Comparison of ENCODE assay signal across 10 mouse cellular contexts in the genomic region with DNA sequence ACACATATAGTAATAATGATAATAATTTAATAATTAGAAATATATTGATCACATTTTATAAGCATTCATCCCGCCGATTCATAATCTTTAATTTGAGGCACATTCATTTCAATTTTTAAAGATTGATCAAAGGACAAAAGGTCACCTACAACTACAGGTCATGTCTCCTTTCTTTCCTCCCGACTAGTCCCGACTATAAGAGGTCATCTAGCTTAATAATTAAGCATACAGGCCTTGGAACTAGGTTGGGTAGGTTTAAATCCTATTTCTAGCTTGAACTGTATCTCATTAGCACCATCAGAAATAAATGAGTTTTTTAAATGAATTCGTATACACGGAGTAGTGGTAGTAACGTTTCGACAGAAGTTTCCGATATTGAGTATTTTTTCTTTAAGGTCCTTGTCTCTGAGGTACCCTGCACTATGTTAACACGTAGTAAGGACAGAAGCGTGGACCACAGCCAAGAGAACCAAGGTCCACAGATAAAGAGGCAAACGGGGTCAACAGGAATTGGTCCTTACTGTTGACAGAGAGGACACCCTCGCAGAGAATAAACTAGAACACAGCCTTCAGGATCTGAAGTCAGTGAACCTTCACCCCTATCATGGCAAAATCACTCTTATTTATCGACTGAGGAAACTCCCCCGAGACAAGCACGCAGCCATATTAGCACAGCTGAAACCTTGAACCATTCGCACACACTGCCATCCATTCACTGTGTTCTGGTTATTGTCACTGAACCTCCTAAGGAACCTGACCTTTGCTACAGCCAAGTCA.
DNase-seq lines count a peak whose midpoint lies in the region; ATAC-seq and TF ChIP-seq lines count a peak whose summit lies in the region.
"Had no signal": no experiment of that assay in that cellular context is flagged by ENCODE, and none has a peak within 500 bp of the region (broad histone marks: within the 10 kb centered on the region; RNA-seq: fewer than 3 reads in every experiment).

No protein-coding gene starts in this region.

- peak overlapping the region; percentile 16 for H3K4me3 ChIP-seq in heart, embryonic 11.5 days (ENCODE audit: low read depth, low read length)
- no peak overlapping the region for H3K4me3 ChIP-seq in intestine, embryonic 16.5 days (ENCODE audit: low read length)
- H3K4me3 ChIP-seq in liver, embryonic 13.5 days (replicated peaks) = no peak overlapping the region
- H3K4me3 ChIP-seq in thymus, adult 2 months (ENCODE audit: control insufficient read depth, insufficient read depth, low read length) = no peak overlapping the region
- H3K4me3 ChIP-seq: embryonic facial prominence, embryonic 10.5 days; forebrain, embryonic 15.5 days had no signal

- 40% methylated on average over 17 of the region's 17 CpGs for WGBS in heart, embryonic 11.5 days (ENCODE audit: insufficient replicate concordance)
- 38% methylated on average over 17 of the region's 17 CpGs for WGBS in intestine, embryonic 16.5 days
- WGBS in liver, embryonic 13.5 days (ENCODE audit: insufficient replicate concordance) = 59% methylated on average over 17 of the region's 17 CpGs
- 94% methylated on average over 17 of the region's 17 CpGs for WGBS in thymus, adult 2 months

- intact Hi-C loops in left cerebral cortex, postnatal 10 days (cut with DNase I) = loop anchor here (5.0 to 10.0 kb wide), 5 partner anchors 58 to 402 kb away; a partner anchor contains a TSS

- H3K4me2 ChIP-seq in heart, embryonic 11.5 days = peak overlapping the region; percentile 40
- 0 out of 2 replicates have a peak overlapping the region, but pooled peaks have one; percentile 7 for H3K4me2 ChIP-seq in intestine, embryonic 16.5 days (ENCODE audit: low read depth, low read length)
- 0 out of 2 replicates have a peak overlapping the region, but pooled peaks have one; percentile 4 for H3K4me2 ChIP-seq in liver, embryonic 13.5 days
- H3K4me2 ChIP-seq: forebrain, embryonic 15.5 days had no signal

- no peaks in the 10 kb centered on the region for H3K9me3 ChIP-seq in heart, embryonic 11.5 days (replicated peaks; ENCODE audit: control insufficient read depth, low read length)
- no peaks in the 10 kb centered on the region for H3K9me3 ChIP-seq in intestine, embryonic 16.5 days (ENCODE audit: control insufficient read depth, low read length)
- no peaks in the 10 kb centered on the region for H3K9me3 ChIP-seq in liver, embryonic 13.5 days (replicated peaks)
- H3K9me3 ChIP-seq: embryonic facial prominence, embryonic 10.5 days; forebrain, embryonic 15.5 days had no signal

- H3K36me3 ChIP-seq in heart, embryonic 11.5 days (ENCODE audit: control insufficient read depth, insufficient read depth, low read length) = no peaks in the 10 kb centered on the region
- H3K36me3 ChIP-seq in intestine, embryonic 16.5 days (ENCODE audit: control insufficient read depth, insufficient read depth, low read length) = no peaks in the 10 kb centered on the region
- no peaks in the 10 kb centered on the region for H3K36me3 ChIP-seq in liver, embryonic 13.5 days
- no peaks in the 10 kb centered on the region for H3K36me3 ChIP-seq in thymus, adult 2 months (ENCODE audit: control insufficient read depth, insufficient read depth, low read length)
- H3K36me3 ChIP-seq: embryonic facial prominence, embryonic 10.5 days; forebrain, embryonic 15.5 days had no signal

- no peak overlapping the region for H3K9ac ChIP-seq in heart, embryonic 11.5 days (ENCODE audit: low read depth, low read length)
- no peak overlapping the region; the same call in 1 of the 2 replicates for H3K9ac ChIP-seq in intestine, embryonic 16.5 days (ENCODE audit: low read depth, low read length)
- no peak overlapping the region for H3K9ac ChIP-seq in liver, embryonic 13.5 days
- H3K9ac ChIP-seq: forebrain, embryonic 15.5 days had no signal

- no peak for ATAC-seq in heart, embryonic 11.5 days (replicated peaks; ENCODE audit: insufficient number of reproducible peaks, low FRiP score, low TSS enrichment)
- ATAC-seq in intestine, embryonic 16.5 days = peak; percentile 67
- ATAC-seq in liver, embryonic 13.5 days (ENCODE audit: low read depth) = 0 out of 2 replicates have a peak, but pooled peaks have one; percentile 29

- H3K27ac ChIP-seq in heart, embryonic 11.5 days (ENCODE audit: low read depth, low read length) = peak overlapping the region; percentile 62; the same call in 1 of the 2 replicates
- H3K27ac ChIP-seq in intestine, embryonic 16.5 days (ENCODE audit: low read length) = peak overlapping the region; percentile 41; the same call in 1 of the 2 replicates
- H3K27ac ChIP-seq in liver, embryonic 13.5 days = peak overlapping the region; percentile 18; the same call in 1 of the 2 replicates
- no peak overlapping the region for H3K27ac ChIP-seq in thymus, adult 2 months (ENCODE audit: control insufficient read depth, insufficient read depth, low read length)

- peaks cover 40% of the 10 kb centered on the region for H3K4me1 ChIP-seq in heart, embryonic 11.5 days (ENCODE audit: control insufficient read depth, insufficient read depth, low read length)
- peaks cover 32% of the 10 kb centered on the region for H3K4me1 ChIP-seq in intestine, embryonic 16.5 days (ENCODE audit: control insufficient read depth, insufficient read depth, low read length)
- peaks cover 46% of the 10 kb centered on the region for H3K4me1 ChIP-seq in liver, embryonic 13.5 days (replicated peaks)
- peaks cover 3% of the 10 kb centered on the region; the same call in 1 of the 2 replicates for H3K4me1 ChIP-seq in thymus, adult 2 months (replicated peaks; ENCODE audit: control insufficient read depth, insufficient read depth, low read length)

- no peak for DNase-seq in heart, adult 8-10 months (ENCODE audit: low spot score)
- peak; percentile 77 for DNase-seq in adrenal gland, adult 8-10 months
- no peak for DNase-seq in liver, embryonic 13.5 days
- no peak for DNase-seq in thymus, postnatal 14 days
- DNase-seq in left cerebral cortex, postnatal 10 days (ENCODE audit: extremely low spot score in 1 of 2, low spot score in 2 of 2) = no peak
- DNase-seq in thymus, adult 2 months = no peak

- TF ChIP-seq POLR2A in thymus, adult 2 months (IDR thresholded peaks at IDR 0.05; ENCODE audit: control insufficient read depth, extremely low read depth, insufficient read depth, low read length, poor library complexity) = no peak

- H3K27me3 ChIP-seq in heart, embryonic 11.5 days (ENCODE audit: control insufficient read depth, insufficient read depth, low read length) = no peaks in the 10 kb centered on the region
- no peaks in the 10 kb centered on the region for H3K27me3 ChIP-seq in intestine, embryonic 16.5 days (replicated peaks; ENCODE audit: control insufficient read depth, insufficient read depth, low read length)
- 0 out of 2 replicates have a peak, but pooled peaks cover 7% of the 10 kb centered on the region for H3K27me3 ChIP-seq in liver, embryonic 13.5 days
- no peaks in the 10 kb centered on the region for H3K27me3 ChIP-seq in thymus, adult 2 months (ENCODE audit: control insufficient read depth, insufficient read depth, low read length)
- H3K27me3 ChIP-seq: forebrain, embryonic 15.5 days had no signal

- TF ChIP-seq CTCF in thymus, adult 2 months (IDR thresholded peaks at IDR 0.05; ENCODE audit: borderline replicate concordance, control insufficient read depth, extremely low read depth, insufficient read depth, low read length, poor library complexity) = no peak
